Mouse (Mus musculus): ENCODE measurements around the gene Vmn1r4.
A peak's percentile ranks its signal among the peaks of the same experiment; 100 is the strongest.

The Vmn1r4 gene

DNA sequence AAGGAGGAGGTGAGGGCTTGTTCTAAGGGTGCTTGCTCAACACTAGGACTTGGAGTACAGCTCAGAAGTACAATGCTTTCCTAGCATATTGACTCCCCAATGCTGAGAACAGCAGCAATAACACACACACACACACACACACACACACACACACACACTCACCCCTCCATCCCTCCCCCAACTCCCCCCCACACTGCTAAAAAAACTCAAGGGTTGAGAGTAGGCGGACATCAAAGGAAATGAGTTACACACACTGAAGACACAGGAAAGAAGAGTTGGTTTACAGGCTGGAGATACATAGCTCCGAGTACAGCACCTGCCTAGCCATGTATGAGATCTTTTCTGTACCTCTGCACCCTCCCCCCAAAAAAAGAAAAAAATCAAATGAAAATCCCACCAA is 7.5 kb upstream of the Vmn1r4 start:
- no peak for DNase-seq (ENCODE audit: low spot score in 2 of 2)

DNA sequence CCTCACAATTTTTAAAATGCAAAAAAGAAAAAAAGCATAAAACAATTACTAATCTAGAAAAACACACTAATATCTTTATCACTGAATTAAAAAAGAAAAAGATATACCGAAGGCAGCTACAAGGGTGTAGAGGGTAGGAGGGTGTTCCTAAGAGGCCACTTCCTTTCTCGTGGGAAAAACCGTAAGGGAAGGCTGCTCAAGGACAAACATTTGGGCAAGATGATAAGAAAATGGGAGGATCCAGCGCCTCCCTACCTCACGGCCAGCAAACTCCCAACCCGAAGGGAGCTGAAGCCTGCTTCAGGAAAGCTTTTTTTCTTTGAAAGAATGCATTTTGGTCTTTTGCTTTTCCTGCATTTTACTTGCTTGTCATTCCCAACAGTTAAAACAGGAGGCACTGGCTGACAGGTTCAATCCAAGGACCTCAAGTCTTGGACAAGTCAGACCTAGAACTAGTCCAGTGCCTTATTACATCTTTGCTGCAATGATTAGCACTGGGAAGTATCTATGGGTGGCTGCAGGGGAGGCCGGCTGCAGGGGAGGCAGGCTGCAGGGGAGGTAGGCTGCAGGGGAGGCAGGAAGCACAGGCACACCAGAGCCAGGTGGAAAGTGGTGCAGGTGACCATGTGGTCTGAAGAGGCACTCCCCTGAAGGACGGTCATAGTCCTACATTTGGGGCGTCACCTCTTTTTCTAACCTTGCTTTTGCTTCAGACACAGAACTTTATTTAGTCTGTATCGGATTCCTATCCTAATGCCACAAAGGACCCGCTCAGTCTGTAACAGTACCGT is 6.0 kb upstream of the Vmn1r4 start:
- no peak for DNase-seq (ENCODE audit: low spot score in 2 of 2)

DNA sequence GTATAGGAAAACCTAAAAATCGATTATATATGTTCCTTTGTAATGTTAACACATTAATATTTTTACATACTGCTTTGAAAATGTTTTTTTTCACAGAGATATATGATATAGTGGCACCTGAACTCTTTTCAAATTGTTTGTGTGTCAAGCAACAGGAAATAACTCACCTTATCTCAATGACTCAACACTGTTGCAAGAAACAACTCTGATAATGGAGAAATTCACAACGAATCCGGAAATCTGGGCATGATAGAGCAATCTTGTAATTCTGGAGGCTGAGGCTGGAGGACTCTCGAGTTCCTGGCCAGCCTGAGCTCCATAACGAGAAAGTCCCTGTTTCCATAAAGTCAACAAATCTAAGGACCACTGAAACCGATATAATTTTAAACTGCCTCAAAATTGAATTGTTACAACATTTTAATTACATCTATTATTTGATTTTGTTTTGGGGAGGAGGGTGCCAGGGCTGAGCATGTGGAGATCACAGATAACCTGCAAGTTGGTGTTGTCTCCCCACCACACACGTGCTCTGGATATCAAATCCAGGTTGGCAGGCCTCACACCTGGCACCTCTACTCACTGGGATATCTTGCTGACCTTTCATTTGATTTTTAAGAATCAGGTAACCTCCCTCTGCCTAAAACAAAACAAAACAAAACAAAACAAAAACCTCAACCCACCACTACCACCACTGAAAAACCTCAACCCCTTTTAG is 4.3 kb upstream of the Vmn1r4 start:
- no peak for DNase-seq (ENCODE audit: low spot score in 2 of 2)

DNA sequence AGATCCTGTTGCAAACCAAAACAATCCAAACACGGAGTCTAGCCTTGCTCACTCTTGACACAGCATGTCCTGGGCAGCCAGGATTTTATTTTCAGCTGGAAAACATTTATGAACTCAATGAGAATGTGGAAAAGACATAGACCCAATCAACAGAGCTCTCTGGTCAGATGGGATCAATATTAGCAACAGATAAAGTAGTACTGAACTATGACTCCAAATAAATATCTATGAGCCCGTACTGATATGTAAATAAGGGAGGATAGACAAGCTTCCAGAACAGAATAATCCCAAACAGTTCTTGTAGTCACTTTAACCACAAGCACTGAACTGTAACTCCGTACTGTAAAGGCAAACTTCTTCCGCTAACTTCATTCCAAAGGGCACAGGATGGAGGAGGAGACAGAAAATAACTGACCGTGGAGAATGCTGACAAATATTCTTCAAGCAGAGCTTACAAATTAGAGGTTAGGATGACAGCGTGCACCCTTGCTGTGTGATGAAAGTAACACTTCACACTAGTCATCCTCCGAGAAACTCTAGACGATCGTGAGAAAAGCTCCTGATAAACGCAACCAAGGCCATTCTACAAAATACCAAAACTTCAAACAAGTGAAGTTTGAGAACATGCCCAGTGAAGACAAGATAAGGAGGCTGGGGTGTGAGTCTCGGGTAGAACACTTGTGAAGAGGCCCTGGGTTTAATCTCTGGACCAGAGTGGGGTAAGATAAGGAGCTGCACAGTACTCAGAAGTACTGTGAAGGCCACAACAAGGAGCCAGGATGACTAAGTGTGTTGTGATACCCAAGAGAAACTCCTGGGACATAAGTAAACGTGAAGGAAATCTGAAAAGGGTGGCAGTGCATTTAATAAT is 3.4 kb upstream of the Vmn1r4 start:
- DNase-seq (ENCODE audit: low spot score in 2 of 2), result no peak

DNA sequence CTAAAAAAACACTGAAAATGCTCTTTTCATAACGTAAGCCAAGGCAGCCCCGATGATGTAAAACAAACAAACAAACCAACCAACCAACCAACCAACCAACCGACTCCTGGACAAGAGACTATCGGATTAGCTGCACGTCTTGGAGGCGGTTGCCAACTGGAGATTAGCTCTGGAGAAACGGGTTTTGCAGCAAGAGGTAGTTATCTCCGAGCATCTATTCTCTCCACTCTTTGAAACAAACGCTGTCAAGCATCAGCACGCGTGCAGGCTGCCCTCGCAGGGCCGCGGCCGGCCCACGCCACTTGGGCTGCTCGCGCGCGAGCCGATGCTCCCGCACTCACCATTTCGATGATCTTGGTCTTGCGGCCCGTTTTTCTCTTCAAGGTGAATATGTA is 487 bp upstream of the Vmn1r4 start:
- peak; percentile 50 to 55 for DNase-seq (ENCODE audit: low spot score in 2 of 2)

DNA sequence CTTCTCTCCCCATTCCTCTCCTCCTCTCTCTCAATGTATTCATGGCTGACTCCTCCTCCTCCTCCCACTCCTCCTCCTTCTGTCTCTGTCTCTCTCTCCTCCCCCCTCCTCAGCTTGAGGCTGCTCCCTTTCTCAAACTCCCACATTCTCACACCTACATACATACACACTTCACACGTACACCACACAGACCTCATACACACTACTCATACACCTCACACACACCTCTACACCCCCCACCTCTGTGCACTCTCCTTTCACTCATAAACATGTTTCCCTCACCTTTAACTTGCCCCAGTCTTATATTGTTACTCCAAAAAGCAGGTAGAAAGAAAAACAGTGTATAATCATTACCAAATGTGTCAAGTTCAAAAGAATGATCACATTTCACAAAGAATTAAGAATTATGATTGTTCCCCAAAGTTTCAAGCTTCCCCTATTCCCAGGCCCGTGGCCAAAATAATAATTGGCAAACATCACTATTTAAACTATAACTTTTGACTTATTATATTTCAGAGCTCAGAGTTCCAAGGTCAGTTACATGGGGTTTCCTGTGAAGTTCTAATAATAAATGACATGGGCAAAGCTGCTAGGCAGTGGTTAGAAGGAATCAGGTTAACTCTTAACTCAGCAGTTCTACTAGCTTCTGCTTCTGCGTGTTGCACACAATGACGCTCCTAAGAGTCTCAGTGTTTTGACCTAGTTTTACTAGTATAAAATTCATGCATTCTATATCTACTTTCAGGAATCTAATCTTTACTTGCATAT is 8.0 kb downstream of the Vmn1r4 start:
- DNase-seq (ENCODE audit: low spot score in 2 of 2), result no peak

DNA sequence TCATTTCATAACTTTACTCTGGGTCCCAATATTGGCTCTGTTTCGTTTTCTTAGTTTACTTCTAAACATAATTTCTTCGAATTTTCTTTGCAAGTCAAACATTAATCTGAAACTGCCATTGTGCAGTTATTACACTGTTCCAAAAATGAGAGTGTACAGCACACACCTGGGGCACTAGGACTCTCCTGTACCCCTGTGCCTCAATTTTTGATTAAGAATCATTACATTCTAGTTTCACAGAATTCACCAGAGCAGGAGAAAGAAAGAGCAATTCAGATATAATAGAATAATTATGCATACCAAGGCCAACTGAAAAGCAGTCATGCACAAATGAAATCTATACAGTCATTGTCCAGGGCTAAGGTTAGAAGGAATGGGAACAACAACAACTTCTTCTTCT is 8.6 kb downstream of the Vmn1r4 start:
- DNase-seq (ENCODE audit: low spot score in 2 of 2), result no peak

DNA sequence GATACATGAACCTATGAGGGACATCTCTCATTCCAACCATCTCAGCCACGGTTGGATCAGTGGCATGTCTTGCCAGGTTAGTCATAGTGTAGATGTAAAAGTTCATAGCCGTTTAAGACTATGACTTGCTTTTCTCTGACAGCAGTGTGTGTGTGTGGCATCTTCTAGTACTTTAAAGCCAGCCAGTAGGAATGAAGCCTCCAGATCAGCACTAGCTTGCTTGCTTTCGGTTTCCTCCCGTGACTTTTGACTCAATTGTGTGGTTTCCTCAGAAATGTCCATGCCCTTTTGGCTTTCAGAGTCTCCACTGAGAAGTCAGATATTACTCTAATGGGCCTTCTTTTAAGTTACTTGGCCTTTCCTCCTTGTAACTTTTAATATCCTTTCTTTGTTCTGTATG is 10.6 kb downstream of the Vmn1r4 start:
- no peak for DNase-seq (ENCODE audit: low spot score in 2 of 2)

DNA sequence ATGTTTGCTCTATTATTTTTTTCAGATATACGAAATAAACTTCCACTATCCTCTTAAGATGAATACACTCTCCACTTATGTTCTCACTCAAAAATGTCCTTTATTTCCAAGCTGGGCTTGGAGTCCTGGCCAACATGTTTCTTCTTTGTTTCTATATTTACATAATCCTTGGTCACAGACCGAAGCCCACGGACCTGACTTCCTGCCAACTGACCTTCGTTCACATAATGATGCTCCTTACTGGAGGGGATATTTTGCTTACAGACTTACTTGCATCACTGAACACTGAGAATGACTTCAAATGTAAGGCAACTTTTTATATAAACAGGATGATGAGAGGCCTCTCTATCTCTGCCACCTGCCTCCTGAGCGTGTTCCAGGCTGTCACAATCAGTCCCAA is 32.6 kb downstream of the Vmn1r4 start:
- DNase-seq (ENCODE audit: low spot score in 2 of 2), result no peak

DNA sequence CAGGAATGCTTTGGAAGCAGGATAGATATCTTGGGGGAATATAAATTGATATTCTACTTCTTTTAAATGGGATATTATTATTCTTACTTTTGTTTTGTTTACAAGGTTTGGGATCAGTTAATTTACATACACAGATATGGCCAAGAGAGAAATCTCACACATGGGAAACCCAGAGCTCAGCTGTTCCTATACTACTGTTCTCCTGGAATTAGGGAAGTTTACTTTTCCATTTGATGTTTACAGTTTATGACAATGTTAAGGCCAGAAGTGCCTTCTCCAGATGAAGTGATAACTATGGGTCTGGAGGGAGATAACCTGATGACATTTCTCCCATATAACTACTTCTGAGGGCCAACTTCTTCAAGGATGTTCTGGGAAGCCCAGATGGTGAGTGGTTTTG is 46.2 kb downstream of the Vmn1r4 start, which contains the start of gene Vmn1r5:
Gene Vmn1r5, plus strand, starts transcription at position 301 of the 400 bp plus-strand sequence.
- no peak for DNase-seq (ENCODE audit: low spot score in 2 of 2)

DNA sequence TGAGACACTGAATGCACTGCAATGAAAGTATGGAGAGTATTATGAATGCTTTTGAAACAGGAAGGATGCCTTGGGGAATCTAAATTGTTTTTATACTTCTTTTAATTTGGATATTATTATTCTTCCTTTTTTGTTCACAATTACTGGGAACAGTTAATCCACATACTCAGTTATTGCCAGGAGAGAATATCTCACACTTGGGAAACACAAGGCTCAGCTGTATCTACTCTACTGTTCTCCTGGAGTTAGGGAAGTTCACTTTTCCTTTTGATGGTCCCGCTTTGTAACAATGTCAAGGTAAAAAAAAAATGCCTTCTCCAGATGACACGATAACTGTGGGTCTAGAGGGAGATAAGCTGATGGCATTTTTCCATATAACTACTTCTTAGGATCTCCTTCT is 73.1 kb downstream of the Vmn1r4 start, which contains the start of gene Vmn1r6:
Gene Vmn1r6, plus strand, starts transcription at position 301 of the 400 bp plus-strand sequence.
- no peak for DNase-seq (ENCODE audit: low spot score in 2 of 2)
